Mouse (Mus musculus) common myeloid progenitor, adult 5-6 weeks (primary cell): ENCODE measurements around the gene BC017158. TPM values are rescaled to one million over a fixed set of nuclear protein-coding genes. Genes with fewer than 3 reads are reported as not detected.
"Not testable (repeated sequence)": the region's sequence is repeated elsewhere in the genome, so short reads cannot be mapped to it uniquely, and the experiment has no call there.

Source experiments
- ATAC-seq: replicated peaks from 2 replicates; pipeline ENCODE4 v1.8.0; 2016; ENCODE audit warnings: low read depth, mild to moderate bottlenecking, moderate TSS enrichment, inconsistent platforms; ENCODE audit not compliant: poor library complexity, severe bottlenecking
- total RNA-seq: library from RNA; stranded (forward); fragments of 200-1000, 187-1606 nt; gene quantifications from 2 replicates; pipeline ENCODE4 v1.2.3, GENCODE M21; 2017

BC017158 gene
- 20.4 and 30.5 TPM in 2 replicates for total RNA-seq

DNA sequence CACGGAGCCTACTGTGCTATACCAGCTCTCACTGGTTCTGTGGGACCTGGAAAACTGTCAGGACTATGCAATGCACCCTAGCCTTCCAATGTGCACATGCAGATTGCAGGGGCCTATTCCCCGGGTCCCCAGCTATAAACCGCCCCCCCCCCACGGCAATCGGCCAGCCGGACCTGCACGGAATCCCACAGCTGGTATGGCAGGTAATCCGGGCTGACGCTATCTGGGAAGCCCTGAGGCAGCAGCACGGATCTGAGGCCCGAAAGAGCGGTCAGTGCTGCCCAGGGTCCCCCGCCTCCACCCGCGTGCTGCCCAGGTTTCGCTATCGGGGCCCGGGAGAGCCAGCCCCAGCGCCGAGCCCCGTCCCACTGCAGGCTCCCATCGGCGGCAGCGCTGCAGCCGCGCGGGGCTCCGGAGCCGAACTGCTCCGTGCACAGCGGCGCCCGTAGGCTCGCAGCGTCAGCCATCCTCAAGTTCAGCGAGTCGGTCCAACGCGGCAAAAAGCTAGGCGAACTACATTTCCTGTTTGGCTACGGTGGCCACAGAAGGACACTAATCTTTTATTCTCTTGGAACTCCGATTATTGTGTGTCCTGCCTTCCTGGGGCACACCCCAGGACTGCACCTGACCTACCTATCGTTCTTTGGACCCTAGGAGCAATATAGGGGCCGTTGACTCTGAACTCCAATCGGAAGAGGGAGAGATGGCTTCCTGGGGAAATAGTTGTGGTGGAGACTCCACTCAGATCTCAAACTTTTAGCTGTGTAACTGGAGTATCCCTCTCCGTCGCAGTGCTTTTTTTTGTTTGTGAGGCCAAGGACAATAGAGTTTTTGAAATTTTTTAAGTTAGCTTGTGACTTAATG lies at the start of gene BC017158:
BC017158 (minus strand) TSS at position 554 of the 864 bp plus-strand sequence.
- peak; percentile 76 for ATAC-seq

DNA sequence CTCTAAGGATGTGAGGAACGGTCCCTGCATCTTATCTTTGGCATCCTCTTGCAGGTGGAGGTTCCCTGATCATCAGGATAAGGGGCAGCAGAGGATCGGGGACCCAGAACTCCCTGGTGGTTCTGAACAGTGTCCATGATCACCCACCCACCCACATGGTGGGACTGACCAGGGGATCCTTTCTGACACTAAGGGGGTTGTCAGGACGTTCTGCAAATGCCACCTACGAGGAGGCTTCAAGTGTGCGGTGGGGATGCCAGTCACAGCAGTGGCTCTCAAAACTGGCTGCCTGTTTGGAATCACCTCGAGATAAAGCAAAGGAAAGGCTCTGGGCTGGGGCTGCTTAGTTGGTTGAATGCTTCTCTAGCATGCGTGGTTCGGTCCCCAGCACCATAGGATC lies 49.0 kb upstream of the BC017158 start:
- ATAC-seq = no peak

DNA sequence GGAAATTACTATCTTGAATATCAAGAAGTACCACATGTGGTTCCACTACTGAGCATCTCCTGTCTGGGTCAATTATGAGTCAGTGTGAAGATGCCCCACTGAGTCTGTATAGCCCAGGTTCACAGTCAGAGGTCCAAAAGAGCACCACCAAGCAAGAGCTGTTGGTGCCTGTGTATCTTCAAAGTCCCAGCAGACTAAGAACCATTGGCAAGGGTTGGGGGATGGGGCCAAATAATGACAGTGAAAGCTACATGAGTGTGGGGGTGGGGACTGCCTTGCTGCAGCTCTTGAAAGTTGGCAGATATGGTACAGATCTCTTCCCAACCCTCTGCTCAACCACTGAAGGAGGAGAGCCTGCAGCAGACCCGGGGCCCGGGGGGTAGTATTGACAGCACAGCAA lies 48.6 kb upstream of the BC017158 start:
- no peak for ATAC-seq

DNA sequence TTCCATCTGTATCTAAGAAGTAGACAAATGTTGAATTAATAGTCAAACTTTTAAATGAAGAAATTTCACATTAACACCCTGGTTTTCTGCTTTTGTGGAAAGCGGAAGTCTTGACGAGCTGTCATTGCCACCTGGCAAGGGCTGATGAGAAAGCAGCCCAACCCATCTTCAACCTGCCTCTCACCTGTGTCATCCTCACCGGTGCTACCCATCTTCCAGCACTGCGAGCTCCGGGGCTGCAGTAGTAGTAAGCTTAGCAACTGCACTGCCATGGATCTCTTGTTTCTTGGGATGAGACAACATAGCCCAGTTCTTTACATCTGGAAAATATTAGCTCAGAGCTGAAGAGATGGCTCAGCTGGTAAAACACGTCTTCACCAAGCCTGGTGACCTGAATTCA lies 47.7 kb upstream of the BC017158 start:
- no peak for ATAC-seq

DNA sequence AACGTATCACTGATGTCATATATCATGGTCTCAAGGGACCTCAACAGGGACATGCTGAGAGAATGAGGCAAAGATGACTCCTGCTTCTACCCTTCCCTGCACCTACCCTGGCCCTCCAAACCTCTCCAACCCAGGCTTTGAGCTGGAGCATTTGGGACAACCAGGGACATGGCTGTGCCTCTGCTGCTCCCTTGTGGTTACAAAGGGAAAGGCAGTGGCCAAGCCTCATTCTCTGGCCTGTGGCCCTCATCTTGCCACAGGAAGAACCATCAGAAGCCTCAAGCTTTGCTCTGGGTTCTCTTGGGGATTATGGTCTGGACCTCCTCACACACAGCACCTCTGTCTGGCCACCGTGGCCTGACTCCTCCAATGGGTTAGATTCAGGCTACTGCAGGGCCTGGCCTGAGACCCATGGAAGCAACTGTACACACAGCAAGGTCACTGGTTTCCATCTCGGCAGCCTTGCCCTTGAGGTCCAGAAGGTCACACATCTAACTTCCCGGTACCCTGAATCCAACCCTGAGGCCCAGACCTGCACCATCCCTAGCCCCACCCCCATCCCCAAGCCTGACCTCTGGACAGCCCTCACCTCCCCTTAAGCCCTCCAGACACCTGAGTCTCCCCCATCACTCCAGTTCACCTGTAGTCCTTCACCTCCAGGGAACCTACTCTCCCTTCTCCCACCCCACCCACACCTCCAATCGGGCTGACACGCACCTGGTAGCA lies 47.1 kb upstream of the BC017158 start:
- ATAC-seq = peak; percentile 91

DNA sequence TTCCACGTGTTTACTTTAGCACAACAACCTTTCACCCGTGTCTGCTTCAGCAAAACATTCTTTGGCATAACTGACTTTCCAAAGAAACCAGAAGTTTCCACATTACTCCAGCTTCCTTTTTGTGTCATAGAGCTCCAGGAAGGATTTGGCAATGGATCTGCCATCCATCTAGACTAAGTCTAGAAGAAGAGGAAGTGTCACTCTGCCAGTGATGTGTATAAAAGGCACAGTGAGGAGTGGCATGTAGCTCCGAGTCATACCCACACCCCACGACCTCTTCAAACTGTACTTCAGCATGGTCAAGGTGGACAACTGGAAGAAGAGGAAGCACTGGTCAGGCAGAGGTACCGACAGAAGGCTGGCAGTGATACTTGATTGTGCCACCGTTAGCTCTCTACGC lies 46.5 kb upstream of the BC017158 start:
- ATAC-seq = peak; percentile 62

DNA sequence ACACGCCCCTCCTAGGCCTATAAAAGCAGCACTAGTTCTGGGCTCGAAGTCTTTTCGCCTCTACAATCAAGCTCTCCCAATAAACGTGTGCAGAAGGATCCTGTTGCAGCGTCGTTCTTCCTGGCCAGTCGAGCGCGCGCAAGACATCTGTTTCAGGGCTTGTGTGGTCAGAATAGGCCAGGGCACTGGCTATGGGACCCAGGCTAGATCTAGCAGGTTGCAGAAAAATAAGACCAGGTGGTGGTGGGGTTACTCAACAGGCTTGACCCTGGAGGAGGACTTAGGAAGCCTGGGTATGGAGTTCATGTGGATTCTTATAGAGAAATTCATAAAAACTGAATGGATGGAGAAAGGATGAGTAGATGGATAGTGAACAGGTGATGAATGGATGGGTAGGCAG lies 44.7 kb upstream of the BC017158 start:
- not testable (repeated sequence) for ATAC-seq

DNA sequence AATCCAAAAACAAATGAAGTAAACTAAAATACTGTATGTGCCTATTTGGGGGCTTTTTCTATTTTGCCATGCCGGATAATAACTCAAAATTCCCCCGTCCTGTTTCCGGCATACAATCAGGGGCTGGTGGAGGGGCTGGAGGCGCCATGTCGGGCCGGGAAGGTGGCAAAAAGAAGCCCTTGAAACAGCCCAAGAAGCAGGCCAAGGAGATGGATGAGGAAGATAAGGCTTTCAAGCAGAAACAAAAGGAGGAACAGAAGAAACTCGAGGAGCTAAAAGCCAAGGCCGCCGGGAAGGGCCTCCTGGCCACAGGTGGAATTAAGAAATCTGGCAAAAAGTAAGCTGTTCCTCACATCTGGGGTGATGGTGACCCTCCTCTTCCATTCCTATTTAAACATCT lies 42.4 kb upstream of the BC017158 start:
- ATAC-seq = not testable (repeated sequence)

DNA sequence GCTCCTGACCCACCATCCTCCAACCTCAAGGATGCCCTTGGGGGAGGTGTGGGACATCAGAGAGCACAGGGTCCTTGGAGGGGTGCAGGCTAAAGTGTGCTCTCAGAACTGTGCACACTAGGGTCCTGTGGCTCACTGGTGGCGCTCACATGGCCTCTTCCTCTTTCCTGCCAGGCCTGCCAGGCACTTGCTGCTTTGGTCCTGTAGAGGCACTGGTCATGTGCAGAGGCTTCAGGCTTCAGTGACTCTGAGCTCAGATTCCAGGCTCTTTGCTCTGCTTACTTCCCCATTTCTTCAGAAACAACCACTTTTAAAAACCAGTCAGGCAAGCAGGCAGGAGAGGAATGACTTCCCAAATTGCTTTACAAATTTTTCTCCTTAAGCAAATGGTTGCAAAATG lies 34.9 kb upstream of the BC017158 start:
- ATAC-seq = peak; percentile 100

DNA sequence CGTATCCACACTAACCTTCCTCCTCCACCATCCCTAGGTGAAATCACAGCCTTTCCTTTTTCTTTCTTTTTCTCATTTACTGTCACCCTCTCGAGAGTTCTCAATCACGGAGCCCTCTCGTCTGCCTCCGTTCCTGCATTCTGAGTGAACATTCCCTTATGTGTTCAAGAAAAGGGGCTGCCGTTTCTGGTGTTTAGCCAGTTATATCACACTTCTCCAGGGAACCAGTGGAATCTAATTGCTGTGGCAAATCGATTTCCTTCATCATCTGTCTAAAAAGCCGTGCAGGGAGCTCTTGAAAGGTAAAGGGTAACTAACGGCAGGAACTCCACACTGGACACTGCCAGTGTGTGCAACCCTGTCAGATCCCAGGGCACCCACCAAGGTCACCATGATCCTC lies 33.0 kb upstream of the BC017158 start:
- no peak for ATAC-seq

DNA sequence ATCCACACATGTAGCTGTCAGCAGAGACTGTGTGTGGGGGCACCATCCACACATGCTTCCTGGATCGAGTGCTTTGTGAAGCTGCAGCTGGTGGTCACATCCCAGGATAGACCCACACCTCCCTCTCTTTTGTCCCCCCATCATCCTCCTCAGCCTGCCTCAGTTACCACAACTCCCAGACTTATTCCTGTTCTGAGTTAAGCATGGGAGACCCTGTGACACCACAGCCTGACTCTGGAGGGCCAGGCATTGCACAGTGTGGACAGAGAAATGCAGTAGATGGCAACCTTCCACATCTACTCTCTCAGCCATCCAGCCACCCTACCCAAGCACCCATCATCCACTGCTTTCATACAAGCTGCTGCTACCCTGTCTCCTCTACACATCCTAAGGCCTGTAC lies 27.0 kb upstream of the BC017158 start:
- no peak for ATAC-seq

DNA sequence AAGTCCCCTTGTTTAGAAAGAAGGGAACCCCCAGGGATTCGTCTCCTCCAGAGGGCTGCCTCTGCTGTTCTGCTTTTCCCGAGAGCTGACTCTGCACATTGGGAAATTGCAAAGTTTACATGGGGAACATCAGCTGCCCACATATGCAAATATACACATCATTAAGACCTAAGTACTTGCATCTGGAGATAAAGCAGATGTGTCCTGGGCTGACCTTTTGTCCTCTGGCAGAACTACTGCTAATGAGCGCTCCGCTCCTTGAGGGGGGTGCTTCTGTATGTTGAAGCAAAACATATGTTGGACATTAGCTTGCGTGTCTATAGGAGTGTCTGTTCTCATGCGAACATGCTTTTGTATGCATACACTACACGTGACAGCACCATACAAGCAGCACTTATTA lies 23.3 kb upstream of the BC017158 start:
- no peak for ATAC-seq

DNA sequence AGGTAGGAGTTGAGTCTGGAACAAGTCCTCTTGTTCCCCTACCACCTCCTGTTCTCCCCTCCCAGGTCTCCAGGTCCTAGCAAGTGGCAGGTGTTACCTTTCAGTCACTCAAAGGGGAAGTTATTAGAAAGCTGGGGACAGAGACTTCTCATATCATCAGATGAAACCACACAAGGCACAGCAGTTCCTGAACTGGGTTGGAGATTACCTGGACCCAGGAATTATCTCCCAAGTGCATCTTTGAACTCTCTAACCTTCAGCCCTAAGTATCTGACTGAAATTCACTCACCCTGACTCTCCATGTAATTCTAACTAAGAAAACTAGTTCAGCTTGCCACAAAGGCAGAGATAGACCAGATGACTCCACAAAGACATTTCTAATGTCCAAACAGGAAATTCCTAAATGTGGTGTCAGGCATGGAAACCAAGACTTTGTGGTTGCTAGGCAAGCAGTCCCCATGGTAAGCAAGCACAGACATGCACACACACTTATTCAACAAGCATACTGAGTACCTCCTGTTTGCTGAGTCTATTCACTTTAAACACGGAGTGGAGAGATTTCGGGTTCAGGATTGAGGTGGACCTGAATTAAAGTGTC lies 22.3 kb upstream of the BC017158 start:
- ATAC-seq = 0 out of 2 replicates have a peak, but pooled peaks have one; percentile 39

DNA sequence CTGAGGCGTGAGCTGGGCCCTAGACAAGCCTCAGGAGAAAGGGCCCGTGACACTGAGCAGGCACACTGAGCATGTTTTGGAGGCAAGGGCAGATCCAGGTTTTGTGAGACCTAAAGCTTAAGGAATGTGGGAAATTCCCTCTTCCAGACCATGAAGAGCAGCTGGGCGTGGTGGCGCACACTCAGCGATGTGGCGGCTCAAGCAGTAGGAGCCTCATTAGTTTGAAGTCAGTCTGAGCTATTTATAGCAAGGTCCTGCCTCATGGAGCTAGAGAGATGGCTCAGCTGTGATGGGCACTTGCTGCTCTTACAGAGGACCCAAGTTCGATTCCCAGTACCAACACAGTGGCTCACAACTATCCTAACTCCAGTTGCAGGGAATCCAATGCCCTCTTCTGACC lies 21.2 kb upstream of the BC017158 start:
- ATAC-seq = no peak

DNA sequence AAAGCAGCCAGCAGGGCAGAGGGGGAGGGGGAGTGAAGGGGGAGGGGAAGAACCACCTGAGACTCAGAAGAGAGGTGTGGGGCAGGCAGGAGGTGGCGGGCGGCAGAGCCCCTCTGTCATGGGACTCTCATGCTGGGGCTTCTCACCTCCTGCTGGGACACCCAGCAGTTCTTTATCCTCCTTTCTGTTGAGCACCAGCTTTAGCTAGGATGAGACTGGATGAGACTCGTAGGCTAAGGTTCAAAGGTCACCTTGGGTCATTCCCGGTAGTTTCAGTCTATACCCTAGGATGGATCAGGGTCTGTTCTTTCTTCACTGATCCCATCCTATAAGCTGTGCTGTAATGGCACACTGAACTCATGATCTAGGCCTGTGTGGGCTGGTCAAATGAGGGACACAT lies 19.0 kb upstream of the BC017158 start:
- ATAC-seq = no peak

DNA sequence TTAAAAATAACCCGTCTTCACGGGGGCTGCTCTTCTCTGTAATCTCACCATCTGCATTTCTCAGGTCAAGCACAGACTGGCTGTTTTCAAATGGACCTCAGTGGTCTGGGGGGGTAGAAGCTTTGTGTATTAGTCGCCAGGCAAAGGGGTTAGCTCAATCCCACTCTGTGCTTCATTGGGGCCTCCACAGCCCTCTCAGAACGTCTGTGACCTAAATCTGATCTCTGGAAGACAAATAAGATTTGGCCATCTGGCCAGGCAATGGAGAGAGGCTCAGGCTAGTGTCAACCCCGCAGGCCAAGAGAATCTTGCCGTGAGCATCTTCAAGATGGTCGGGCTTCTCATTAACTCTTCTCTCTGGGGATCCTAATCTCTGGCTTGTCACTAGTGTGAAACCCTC lies 16.5 kb upstream of the BC017158 start:
- ATAC-seq = no peak

DNA sequence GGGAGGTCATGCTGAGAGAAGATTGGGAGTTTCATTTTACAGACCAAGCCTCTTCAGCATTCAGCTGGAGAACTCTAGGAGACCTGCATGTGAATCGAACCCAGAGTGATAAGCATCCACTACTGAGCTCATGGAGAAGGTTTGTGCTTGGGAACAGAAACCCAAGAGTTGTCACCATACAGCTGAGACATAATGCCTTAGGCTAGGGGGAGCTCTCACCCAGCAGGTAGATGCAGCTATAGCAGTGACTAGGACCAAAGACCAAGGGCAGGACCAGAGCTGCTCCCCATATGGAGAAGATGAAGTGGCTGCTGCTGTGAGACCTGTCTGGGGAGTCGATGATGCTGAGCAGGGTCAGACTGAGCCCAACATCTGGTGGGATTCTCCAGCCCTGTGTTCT lies 15.6 kb upstream of the BC017158 start:
- ATAC-seq = no peak

DNA sequence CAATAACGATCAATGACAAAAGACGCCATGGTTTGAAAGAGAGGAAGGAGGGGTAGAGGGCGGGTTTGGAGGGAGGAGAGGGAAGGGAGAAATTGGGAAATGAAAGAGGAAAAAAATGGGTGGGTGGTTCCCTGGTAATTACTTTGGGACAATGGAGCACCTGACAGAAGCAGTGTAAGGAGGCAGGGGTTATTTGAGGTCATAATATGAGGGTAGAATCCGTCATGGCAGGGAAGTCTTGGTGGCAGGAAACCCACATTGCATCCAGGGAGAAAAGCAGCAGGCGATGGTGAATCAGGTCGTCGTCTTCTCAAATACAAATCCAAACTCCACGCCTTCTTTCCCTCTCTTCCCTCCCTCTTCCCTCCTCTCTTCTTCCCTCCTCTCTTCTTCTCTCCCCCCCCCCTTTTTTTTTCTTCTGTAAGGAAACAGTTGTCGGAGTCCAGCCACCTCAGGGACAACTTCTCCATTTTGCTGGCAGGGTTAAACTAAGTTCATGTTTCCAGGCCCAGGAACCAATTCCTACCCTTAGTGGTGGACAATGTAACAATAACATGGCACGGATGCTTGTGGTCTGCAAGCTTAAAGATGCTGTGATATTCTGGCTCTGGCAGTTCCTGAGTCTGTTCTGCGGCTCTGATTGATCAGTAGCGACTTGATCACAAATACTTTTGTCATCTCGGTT lies 14.5 kb upstream of the BC017158 start:
- peak; percentile 58 for ATAC-seq

DNA sequence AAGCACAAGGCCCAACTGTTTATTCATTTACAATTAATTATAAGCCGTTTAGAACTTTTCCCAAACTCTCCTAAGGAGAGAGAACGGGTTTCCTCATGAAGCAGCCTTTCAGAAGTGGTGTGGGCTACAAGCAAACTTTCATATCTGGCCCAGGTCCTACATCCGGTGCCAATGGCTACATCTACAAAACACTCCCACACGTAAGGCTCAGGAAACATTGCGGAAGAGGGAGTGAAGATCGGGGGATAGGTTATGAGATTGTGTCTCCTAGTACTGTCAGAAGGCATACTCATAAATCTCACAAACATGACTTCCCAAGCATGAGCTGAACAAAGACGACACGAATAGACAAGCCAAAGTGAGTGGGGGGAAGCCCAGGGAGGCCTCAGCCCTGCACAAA lies 13.8 kb upstream of the BC017158 start:
- ATAC-seq = no peak

DNA sequence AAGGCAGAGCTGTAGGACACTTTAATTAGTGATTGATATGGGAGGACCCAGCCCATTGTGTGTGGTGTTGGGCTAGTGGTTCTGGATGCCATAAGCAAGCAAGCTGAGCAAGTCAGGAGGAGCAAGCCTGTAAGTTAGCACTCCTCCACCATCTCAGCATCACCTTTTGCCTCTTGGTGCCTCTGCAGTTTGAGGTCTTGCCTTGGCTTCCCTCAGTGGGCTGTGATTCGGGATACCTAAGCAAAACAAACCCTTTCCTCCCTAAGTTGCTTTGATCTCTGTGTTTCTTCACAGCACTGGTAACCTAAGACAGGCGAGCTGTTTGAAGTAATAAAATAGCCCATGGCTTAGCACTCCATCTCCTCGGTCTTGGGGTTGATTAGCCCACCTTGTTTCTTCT lies 13.3 kb upstream of the BC017158 start:
- ATAC-seq = no peak
